Mouse (Mus musculus) frontal cortex, adult (tissue): Measurements from ENCODE around the gene Fgfrl1.

ENCODE experiments used
- ATAC-seq: cut with Nextera tagmentation; 2 replicates; pipeline ENCODE4 v1.9.2; 2017; ENCODE audit warnings: mild to moderate bottlenecking, moderate library complexity, mixed read lengths; ENCODE audit not compliant: low TSS enrichment

Fgfrl1 gene

DNA sequence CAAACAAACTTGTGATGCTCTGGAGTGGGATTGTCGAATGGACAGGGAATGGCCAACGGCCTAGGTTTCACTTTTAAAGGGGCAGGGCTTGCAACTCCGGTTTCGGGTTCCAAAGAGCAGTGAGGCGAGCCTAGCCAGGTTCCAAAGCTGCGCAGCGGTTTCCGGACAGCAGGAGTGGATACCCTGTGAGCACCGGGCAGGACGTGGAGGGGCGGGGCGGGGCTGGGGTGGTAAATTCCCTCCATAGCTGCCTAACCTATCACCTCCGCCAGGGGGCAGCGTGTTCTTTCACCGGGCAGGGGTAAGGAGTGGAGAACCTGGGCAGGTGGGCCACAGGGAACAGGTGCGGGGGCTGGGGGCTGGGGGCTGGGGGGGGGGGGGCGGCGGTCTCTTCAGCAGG, at the start of gene Fgfrl1:
Gene Fgfrl1, plus strand, starts transcription at position 112 of the 400 bp plus-strand sequence.
- no peak for ATAC-seq

GRCm38 (mm10) chr5:108643674-108644073, 48.5 kb upstream of the Fgfrl1 start:
- no peak for ATAC-seq

- ATAC-seq, result peak; percentile 48
Measured at GRCm38 (mm10) chr5:108645651-108646342, 46.4 kb upstream of the Fgfrl1 start.

- no peak; the same call in 1 of the 2 replicates for ATAC-seq
Measured at GRCm38 (mm10) chr5:108646343-108646660, 45.9 kb upstream of the Fgfrl1 start.

DNA sequence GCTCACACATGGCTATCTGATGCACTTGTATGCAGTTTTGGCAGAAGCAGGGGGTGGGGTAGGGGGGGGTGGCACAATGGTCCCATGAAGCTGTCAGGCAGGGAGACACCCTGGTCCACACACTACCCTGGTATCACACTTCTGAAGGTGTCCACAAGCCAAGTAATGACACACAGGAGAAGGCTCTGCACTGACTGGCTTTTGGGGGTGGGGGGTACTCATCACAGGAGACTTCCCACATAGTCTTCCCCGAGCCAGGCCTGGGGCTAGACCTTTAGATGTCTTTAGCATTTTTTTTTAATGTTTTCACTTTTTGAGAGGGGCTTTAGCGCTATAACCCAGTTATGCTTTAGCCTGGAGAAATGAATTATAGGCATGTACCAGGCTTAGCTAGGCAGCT, 44.9 kb upstream of the Fgfrl1 start:
- no peak for ATAC-seq

DNA sequence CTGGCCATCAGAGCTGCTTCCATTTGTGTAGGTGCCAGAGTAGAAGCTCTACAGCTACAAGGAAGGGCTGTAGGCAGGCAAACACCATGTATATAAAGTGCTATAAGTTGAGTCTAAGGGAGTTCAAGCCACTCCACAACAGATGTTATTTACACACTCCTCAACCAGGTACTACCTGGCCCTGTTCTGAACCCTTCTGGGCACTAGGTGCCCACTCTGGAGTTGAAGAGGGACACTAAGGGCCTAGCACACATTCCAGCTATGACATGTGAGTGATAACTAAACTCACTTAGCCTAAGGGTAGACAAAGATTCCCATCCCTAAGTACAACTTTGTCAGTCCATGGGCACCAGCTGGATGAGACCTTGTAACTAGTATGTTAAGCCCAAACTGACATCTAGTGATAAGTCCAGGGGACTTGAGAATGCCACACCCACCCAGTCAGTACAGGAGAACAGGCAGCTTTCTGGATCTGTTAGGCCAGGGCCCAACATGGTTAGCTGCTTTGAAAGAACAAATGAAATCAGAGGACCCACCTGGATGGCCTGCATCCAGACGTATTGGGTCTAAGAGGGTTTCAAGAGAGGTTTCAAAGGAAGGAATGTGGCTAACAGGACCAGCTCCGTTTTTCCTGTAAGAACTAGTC, 44.2 kb upstream of the Fgfrl1 start:
- ATAC-seq, result no peak

GRCm38 (mm10) chr5:108648937-108649576, 43.1 kb upstream of the Fgfrl1 start:
- no peak for ATAC-seq

DNA sequence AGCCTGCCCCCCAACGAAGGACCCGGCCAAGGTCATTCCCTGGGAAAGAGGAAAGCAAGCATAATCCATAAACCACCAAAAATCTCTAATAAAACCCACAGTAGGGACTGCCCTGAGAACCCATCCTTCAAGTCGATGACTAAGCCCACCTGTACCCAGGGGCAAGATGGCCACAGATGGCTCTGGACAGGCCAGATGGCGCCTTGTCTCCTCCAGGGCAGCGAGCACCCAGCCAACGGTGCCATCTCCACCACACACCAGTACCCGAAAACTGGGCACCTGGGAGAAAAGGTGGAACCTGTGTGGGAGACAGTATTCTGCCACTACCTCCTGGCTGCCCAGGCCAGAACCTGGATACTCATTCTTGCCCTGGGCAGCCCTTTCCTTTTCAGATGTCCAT, 41.8 kb upstream of the Fgfrl1 start:
- no peak for ATAC-seq

GRCm38 (mm10) chr5:108651136-108651720, 41.0 kb upstream of the Fgfrl1 start:
- 0 out of 2 replicates have a peak, but pooled peaks have one; percentile 1 for ATAC-seq

GRCm38 (mm10) chr5:108651823-108652222, 40.4 kb upstream of the Fgfrl1 start:
- ATAC-seq, result peak; percentile 72

DNA sequence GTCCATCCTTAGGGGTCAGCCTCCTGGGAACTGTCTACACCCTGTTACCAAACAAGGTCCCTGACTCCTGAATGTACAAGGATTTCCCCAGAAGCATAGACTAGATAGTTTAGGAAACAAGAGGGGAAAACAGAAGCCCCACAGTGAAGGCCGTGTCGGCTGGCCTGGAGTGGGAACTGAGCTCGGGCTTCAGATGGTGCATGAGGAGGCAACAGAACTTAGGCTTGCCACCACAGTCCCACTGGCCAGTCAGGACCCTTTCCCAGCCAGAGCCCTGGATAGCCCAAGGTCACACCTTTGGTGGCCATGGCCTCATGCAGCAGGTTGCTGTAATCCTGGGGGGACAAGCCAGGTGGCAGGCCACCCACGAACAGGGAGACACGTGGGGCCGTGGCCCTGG, 38.8 kb upstream of the Fgfrl1 start:
- no peak for ATAC-seq

GRCm38 (mm10) chr5:108654444-108654990, 37.7 kb upstream of the Fgfrl1 start:
- no peak for ATAC-seq

DNA sequence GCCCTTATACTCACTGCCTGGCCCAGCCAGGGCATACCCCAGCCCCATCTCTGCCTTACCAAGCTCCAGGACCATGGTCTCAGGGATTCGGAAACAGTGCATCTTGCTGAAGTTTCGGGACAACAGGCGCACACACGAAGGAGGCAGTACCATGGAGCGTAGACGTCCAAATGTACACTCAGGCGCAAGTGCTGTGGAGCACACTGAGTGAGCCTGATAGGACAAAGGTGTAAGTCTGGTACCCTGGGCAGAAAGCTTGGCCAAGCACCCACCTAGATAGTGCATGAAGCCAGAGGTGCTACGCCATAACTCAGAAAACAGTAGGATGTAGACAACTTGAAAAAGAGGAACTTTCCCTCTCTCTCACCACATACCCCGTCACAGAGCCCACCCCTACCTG, 36.8 kb upstream of the Fgfrl1 start:
- ATAC-seq, result no peak

DNA sequence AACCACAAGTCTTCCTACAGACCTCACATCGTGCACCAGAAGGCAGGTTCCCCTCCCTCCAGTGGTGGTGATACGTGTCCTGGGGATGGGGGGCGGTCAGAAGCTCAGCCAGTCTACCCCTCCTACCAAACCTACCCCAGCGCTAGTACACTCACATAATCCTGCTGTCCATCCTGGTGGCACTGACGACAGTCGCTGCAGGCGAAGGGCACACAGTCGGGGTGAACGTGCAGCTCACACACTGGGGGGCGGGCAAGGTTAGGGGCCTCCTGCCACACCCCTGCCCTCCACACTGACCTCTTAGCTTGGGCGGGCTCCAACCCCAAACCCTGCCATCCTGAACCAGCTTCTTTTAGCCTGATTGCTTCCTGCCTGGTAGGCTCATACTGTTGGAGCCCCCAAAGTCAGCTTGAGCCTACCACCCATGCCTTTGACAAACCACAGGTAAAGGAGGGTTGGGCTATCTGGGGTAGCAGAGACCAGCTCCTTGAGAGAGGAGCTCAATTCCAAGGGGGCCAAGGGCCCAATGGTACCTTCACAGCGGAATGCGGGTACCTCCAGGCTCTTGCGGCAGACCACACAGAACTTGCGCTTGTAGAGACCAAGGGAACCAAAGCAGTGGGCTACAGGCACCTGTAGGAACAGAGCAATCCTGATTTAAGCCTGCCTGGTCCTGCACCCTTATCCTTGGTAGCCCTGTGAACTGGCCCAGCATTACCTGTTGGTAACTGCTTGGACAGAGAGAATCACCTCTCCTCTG, 36.1 kb upstream of the Fgfrl1 start:
- ATAC-seq, result no peak

GRCm38 (mm10) chr5:108657406-108657805, 34.8 kb upstream of the Fgfrl1 start:
- ATAC-seq, result no peak

- no peak for ATAC-seq
Measured at GRCm38 (mm10) chr5:108658611-108659010, 33.6 kb upstream of the Fgfrl1 start.

DNA sequence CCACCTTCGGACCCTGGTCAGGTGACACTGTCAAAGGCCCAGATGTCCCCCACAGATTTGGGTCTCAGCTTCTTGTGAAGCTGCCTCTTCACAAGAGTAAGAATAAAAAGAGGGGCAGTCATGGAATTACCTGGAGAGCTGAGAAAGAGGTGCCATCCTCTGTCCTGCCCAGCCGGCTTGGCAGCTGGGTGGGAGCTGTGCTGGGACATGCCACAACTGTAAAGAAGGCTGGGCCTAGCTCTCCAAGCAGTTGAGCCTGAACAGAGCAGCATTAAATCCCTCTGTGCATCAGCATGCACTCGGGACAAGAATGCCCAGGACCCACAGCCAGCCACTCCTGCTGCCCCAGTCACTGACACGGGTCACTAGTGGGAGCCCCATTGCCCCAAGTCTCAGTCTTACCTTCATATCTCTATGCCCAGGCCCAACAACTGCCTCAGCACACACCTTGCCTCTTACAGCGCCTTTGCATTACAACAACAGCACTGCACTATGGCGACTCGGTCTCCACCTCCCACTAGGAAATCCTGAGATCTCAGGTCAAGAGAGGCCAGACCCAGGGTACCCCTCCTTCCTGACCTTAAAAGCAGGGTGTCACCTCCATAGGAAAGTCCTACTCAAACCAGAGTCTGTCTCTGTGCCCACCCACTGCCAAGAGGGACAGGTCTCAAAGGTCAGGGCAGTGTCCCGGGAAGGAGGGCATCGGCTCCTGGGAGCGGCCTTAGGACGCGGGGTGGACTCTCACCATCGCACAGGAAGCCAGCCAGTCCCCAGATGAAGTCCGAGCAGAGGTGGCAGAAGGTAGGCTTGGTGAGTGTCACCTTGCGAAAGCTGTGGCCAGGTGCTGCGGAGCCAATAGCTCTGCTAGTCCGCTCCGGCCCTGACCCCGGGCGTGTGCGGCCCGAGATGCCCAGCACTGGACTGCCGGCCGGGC, 32.2 kb upstream of the Fgfrl1 start, which contains the start of gene Idua:
Gene Idua, plus strand, starts transcription at position 634 of the 934 bp plus-strand sequence.
- peak; percentile 13 for ATAC-seq

GRCm38 (mm10) chr5:108660632-108661268, 31.4 kb upstream of the Fgfrl1 start:
- peak; percentile 98 for ATAC-seq

- ATAC-seq, result no peak
Measured at GRCm38 (mm10) chr5:108662772-108663171, 29.4 kb upstream of the Fgfrl1 start.

DNA sequence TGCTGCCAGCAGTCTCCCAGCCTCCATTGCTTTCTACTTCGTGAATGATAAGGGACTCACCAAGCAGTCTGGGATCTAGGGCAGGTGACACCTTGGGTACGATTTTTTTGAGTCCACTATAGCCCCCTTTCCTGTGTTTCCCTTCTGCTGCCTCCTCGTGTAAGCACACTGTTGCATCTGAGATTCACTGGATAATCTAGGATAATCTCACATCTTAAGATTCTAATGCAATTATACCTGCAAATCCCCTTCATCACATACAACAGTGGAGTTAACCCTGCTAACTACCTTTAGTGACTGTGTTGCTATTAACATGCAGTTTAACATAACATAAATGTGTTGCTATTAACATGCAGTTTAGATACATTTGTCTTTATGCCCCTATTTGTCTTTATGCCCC, 27.1 kb upstream of the Fgfrl1 start:
- ATAC-seq, result no peak
